Mouse (Mus musculus): ENCODE data around the gene Siah2.
A peak's percentile ranks its signal among the peaks of the same experiment; 100 is the strongest.

Gene Siah2

GRCm38 (mm10) chr3:58691997-58692721 lies at the start of gene Siah2:
Siah2 (minus strand) TSS chr3:58692400.
- DNase-seq = peak; percentile 95

- no peak for DNase-seq
Measured at GRCm38 (mm10) chr3:58739536-58739935, 47.3 kb upstream of the Siah2 start.

- no peak for DNase-seq
Measured at GRCm38 (mm10) chr3:58738346-58739089, 46.3 kb upstream of the Siah2 start.

GRCm38 (mm10) chr3:58731520-58731919 lies 39.3 kb upstream of the Siah2 start:
- no peak for DNase-seq

- DNase-seq = no peak
Measured at GRCm38 (mm10) chr3:58730580-58730979, 38.4 kb upstream of the Siah2 start.

GRCm38 (mm10) chr3:58729549-58729948 lies 37.3 kb upstream of the Siah2 start:
- no peak for DNase-seq

- DNase-seq = no peak
Measured at GRCm38 (mm10) chr3:58727601-58728000, 35.4 kb upstream of the Siah2 start.

GRCm38 (mm10) chr3:58727012-58727411 lies 34.8 kb upstream of the Siah2 start:
- peak; percentile 14 for DNase-seq

GRCm38 (mm10) chr3:58726374-58726773 lies 34.2 kb upstream of the Siah2 start:
- DNase-seq = no peak

GRCm38 (mm10) chr3:58724815-58725214 lies 32.6 kb upstream of the Siah2 start:
- DNase-seq = no peak

GRCm38 (mm10) chr3:58723656-58724055 lies 31.5 kb upstream of the Siah2 start:
- no peak for DNase-seq

- DNase-seq = no peak
Measured at GRCm38 (mm10) chr3:58719461-58720230, 27.4 kb upstream of the Siah2 start.

- no peak for DNase-seq
Measured at GRCm38 (mm10) chr3:58716705-58717104, 24.5 kb upstream of the Siah2 start.

GRCm38 (mm10) chr3:58714767-58715166 lies 22.6 kb upstream of the Siah2 start:
- no peak for DNase-seq

GRCm38 (mm10) chr3:58714034-58714433 lies 21.8 kb upstream of the Siah2 start:
- no peak for DNase-seq

GRCm38 (mm10) chr3:58713191-58713590 lies 21.0 kb upstream of the Siah2 start:
- DNase-seq = no peak

- DNase-seq = no peak
Measured at GRCm38 (mm10) chr3:58704547-58704946, 12.3 kb upstream of the Siah2 start.

GRCm38 (mm10) chr3:58703748-58704147 lies 11.5 kb upstream of the Siah2 start:
- no peak for DNase-seq

- no peak for DNase-seq
Measured at GRCm38 (mm10) chr3:58702329-58702728, 10.1 kb upstream of the Siah2 start.

- DNase-seq = no peak
Measured at GRCm38 (mm10) chr3:58701441-58701840, 9.2 kb upstream of the Siah2 start.

- no peak for DNase-seq
Measured at GRCm38 (mm10) chr3:58697926-58698325, 5.7 kb upstream of the Siah2 start.

- no peak for DNase-seq
Measured at GRCm38 (mm10) chr3:58696806-58697205, 4.6 kb upstream of the Siah2 start.

GRCm38 (mm10) chr3:58695507-58695906 lies 3.3 kb upstream of the Siah2 start:
- no peak for DNase-seq

- DNase-seq = no peak
Measured at GRCm38 (mm10) chr3:58695044-58695443, 2.8 kb upstream of the Siah2 start.

All from right cerebral cortex, postnatal 25 days (tissue).